Mouse (Mus musculus): ENCODE results near the gene Fgfr2.
A peak's percentile ranks its signal among the peaks of the same experiment; 100 is the strongest.

Gene Fgfr2

GRCm38 (mm10) chr7:132795141-132795540 lies 328.0 kb downstream of the Fgfr2 start:
- no peak for DNase-seq

- DNase-seq: peak; percentile 43
Observed at GRCm38 (mm10) chr7:132793467-132793866, 329.7 kb downstream of the Fgfr2 start.

- DNase-seq: no peak
Observed at GRCm38 (mm10) chr7:132790447-132791219, 332.5 kb downstream of the Fgfr2 start.

GRCm38 (mm10) chr7:132788826-132789225 lies 334.3 kb downstream of the Fgfr2 start:
- peak; percentile 95 for DNase-seq

- DNase-seq: no peak
Observed at GRCm38 (mm10) chr7:132787496-132788190, 335.5 kb downstream of the Fgfr2 start.

DNA sequence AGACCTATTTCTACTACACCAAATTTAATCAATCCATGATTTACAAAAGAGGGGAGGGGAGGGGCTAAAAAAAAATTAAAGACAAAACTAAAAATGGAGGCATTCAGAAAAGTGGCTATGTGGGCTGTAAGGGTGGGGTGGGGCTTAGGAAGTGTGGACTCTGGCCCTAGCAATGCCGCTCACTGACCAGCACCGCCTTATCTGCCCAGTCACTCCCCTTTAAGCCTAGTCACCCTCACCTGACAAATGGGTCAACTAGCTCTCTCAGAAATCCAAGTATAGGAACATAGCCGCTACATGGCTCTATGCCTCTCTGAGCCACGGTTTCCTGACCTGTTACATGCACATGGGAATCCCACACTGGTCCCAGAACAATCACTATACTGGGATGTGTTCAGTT lies 336.1 kb downstream of the Fgfr2 start:
- DNase-seq: no peak

DNA sequence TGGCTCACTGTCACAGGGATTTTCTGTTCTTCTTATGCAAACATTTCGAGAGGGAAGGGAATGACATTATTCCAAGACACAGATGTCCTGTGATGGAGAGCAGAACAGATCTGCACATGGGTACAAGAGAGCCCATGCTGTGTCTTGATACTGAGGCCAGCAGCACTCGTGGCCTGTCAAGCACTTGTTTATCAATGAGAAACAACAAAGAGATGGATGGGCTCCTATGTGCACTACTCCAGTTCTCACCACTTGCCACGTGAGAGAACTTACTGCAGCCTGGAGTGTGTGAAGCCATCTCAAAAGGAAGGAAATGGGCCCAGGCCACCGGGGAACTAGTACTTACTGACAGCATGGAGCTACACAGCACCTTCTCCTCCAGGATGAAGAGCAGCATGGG lies 336.6 kb downstream of the Fgfr2 start:
- no peak for DNase-seq

GRCm38 (mm10) chr7:132786011-132786410 lies 337.1 kb downstream of the Fgfr2 start:
- no peak for DNase-seq

GRCm38 (mm10) chr7:132784101-132784500 lies 339.0 kb downstream of the Fgfr2 start:
- no peak for DNase-seq

GRCm38 (mm10) chr7:132781850-132782249 lies 341.3 kb downstream of the Fgfr2 start:
- no peak for DNase-seq

DNA sequence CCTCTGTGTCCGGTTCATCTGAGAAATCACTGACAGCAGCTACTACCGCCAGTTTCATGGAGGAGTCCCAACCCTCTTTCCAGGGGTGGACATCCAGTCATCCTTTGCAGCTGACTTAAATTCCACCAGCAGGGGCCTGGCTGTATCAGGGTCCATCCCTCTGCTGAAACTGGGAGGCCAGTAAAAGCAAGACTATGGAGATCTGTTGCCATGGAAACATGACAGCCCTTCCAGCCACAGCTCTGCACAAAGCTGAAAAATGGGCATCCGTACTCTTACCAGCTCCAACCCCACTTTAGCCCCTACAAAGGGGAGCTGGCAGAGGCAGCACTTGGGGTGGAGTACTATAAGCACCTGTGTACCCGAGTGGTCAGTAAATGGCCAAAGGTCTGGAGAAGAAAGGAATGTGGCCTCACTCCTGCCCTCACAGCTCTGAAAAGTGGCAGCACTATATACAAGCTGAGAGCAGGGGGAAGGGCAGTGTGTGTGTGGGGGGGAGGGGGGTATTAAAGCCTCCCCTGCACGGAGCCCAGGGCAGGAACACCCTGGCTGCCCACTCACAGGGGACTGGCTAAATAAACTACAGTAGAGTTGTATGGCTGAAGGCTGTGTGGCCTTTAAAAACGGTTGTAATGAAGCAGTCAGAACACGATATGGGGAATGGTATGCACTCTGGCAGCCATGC lies 341.9 kb downstream of the Fgfr2 start:
- no peak for DNase-seq

DNA sequence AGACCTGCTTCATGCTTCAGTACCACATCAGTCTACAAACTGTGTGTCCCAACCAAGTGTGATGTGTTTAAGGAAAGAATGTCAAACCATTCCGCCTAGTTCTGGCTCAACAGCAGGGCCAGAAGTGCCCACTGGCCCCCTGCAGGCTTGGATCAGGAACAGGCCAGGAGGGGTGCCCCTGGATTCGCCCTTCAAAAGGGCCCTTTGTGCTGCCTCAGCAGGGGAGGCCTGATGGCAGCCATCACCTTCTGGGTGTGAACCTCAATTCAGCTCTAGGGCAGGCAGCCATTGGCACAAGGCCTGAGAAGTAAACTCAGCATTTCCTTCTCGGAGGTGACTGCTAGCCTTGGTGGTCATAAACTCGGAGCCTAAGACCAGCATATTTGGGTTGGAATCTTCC lies 342.5 kb downstream of the Fgfr2 start:
- no peak for DNase-seq

- DNase-seq: no peak
Observed at GRCm38 (mm10) chr7:132778630-132779029, 344.5 kb downstream of the Fgfr2 start.

DNA sequence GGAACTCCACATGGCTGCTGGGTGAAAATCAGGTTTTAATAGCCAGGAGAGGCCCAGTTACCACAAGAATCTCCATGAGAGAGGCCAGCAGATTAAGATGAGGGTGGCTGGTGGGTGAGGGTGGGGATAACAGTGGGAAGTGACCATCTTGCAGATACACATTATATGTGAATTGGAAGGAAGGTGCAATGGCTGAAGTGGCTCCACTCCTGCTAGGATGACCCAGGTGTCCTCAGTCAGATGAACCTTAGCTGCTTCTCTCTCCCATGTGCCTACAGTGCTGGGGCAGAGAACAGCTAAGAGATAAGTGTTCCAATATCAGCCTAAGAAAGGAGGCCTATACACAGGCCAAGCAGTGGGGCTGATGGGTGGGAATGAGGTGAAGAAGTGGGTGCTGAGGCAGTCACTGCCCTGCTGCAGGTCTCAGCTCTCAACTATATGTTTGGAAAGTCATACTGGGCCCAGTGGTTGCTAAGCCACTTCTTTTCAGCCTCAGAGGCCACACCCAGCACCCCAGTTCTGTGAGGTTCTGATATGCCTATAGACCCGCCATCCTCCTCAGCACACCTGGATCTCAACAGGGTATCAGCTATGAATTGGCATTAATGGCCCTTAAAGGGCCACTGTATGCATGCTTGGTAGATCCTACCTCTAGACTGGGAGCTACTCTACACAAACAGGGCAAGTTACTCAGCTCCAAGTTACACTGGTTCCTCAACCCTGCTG lies 345.3 kb downstream of the Fgfr2 start:
- DNase-seq: no peak

GRCm38 (mm10) chr7:132777117-132777516 lies 346.0 kb downstream of the Fgfr2 start:
- DNase-seq: no peak

GRCm38 (mm10) chr7:132776338-132777111 lies 346.6 kb downstream of the Fgfr2 start:
- no peak for DNase-seq

DNA sequence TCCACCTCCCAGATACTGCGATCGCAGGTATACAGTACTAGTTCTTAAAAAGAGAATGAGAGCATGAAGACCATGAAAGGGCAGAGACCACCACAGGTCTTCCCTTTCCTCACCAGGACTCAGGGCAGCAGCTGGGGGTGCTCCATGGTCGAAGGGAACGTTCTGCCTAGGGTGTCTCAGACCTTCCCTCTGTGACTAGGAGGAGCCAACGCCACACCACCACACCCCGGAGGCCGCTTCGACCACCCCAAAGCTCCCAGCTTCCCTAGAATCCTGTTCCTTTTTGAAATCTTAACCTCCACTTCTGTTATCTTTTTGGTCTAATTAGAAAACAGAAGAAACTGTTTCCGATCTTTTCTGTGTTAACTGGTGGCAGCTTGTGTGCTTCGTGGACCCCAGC lies 347.2 kb downstream of the Fgfr2 start:
- DNase-seq: no peak

DNA sequence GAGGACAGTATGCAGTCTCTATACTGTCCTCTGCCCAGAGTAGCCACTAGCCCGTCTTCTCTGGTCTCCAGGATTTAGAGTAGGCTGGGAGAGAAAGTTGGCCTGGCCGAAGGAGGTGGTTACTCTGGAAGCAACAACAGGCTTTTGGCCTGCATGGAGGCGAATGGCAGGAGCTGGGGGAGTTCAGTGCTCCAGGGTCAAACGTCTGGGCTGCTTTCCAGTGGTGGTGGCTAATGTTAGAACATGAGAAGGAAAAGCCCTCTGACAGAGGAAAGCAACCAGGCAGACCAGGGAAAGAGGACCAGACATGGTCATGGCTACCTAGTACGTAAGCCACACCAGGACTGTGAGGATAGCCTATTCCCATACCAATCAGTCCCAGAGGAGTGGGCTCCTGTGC lies 347.8 kb downstream of the Fgfr2 start:
- no peak for DNase-seq

GRCm38 (mm10) chr7:132773011-132773705 lies 350.0 kb downstream of the Fgfr2 start:
- DNase-seq: no peak

DNA sequence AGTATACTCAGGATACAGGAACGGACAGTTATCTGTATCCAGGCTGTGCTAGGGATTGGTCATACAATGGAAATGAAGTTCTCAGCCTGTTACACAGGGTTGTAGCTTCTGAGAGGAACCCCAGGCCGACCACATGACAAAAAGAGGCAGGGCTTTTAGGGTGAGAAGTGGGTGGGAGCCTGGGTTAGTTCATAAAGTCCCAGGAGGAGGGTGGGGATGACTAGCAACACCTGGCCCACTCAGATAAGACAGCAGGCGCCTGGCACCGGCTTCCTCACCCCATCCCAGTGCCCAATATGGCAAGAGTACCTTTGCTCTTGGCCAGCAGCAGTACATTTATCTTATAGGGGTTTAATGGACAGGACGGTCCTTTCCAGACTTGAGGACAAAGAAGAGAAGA lies 350.7 kb downstream of the Fgfr2 start:
- DNase-seq: no peak

GRCm38 (mm10) chr7:132768498-132769344 lies 354.4 kb downstream of the Fgfr2 start:
- no peak for DNase-seq

Measured in right cerebral cortex, adult 18-20 months (tissue).